Comparison of ENCODE assay signal across 11 mouse cellular contexts in the genomic region with DNA sequence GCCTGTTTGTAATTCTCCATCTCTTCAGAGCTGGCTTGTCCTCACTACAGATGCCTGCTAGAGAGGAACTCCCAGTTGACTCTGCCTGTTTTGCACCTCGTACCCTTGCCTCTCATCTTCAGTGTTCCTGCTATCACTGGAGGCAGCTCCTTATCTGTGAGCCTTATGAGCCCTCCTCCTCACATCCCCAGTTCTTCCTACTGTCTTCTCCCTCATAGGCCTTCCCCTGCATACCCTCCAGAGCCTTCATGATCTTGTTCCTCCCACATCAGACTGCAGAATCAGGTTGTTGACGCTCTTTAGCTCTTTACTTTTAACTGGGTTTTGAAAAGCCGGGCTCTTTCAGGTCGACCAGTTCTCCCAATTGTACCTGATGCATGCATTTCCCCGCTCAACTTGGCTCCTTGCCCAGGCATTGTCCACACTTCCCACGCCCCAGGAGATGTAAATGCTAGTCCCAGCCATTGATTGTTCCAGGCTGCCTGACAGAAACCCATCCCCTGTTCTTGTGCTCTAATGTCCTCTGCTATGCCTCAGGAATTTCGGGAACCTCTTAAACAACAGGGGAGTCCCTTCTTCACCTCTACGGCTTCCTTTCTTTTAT. TPM values are rescaled to one million over a fixed set of nuclear protein-coding genes. Genes with fewer than 3 reads are reported as not detected.
DNase-seq lines count a peak whose midpoint lies in the region; ATAC-seq and TF ChIP-seq lines count a peak whose summit lies in the region.
"Had no signal": no experiment of that assay in that cellular context is flagged by ENCODE, and none has a peak within 500 bp of the region (broad histone marks: within the 10 kb centered on the region; RNA-seq: fewer than 3 reads in every experiment).

No protein-coding gene starts in this region.

- TF ChIP-seq CTCF in intestine, postnatal 0 days (IDR thresholded peaks at IDR 0.05; ENCODE audit: low read depth), result no peak

- H3K4me3 ChIP-seq in intestine, embryonic 16.5 days (ENCODE audit: low read length), result no peak overlapping the region
- no peak overlapping the region for H3K4me3 ChIP-seq in intestine, postnatal 0 days (ENCODE audit: low read depth, low read length)
- H3K4me3 ChIP-seq in heart, embryonic 13.5 days, result no peak overlapping the region
- no peak overlapping the region for H3K4me3 ChIP-seq in liver, embryonic 13.5 days (replicated peaks)
- H3K4me3 ChIP-seq in limb, embryonic 10.5 days, result no peak overlapping the region
- H3K4me3 ChIP-seq: forebrain, embryonic 10.5 days had no signal

- H3K4me2 ChIP-seq in intestine, embryonic 16.5 days (ENCODE audit: low read depth, low read length), result no peak overlapping the region
- H3K4me2 ChIP-seq in intestine, postnatal 0 days (replicated peaks; ENCODE audit: low read depth), result no peak overlapping the region
- H3K4me2 ChIP-seq in heart, embryonic 13.5 days, result no peak overlapping the region
- H3K4me2 ChIP-seq in liver, embryonic 13.5 days, result peak overlapping the region; percentile 13; the same call in 1 of the 2 replicates

- H3K9me3 ChIP-seq in intestine, embryonic 16.5 days (ENCODE audit: control insufficient read depth, low read length), result no peaks in the 10 kb centered on the region
- H3K9me3 ChIP-seq in intestine, postnatal 0 days (ENCODE audit: control insufficient read depth), result no peaks in the 10 kb centered on the region
- no peaks in the 10 kb centered on the region for H3K9me3 ChIP-seq in heart, embryonic 13.5 days
- H3K9me3 ChIP-seq in liver, embryonic 13.5 days (replicated peaks), result no peaks in the 10 kb centered on the region
- H3K9me3 ChIP-seq in limb, embryonic 10.5 days (replicated peaks), result no peaks in the 10 kb centered on the region

- ATAC-seq in intestine, embryonic 16.5 days, result 0 out of 2 replicates have a peak, but pooled peaks have one; percentile 28
- no peak for ATAC-seq in intestine, postnatal 0 days
- ATAC-seq in heart, embryonic 13.5 days (ENCODE audit: extremely low read depth, insufficient number of reproducible peaks, low FRiP score, low TSS enrichment), result no peak
- ATAC-seq in liver, embryonic 13.5 days (ENCODE audit: low read depth), result peak; percentile 79
- ATAC-seq: inflammation-experienced regulatory T-cells, adult 6 months had no signal

- H3K4me1 ChIP-seq in intestine, embryonic 16.5 days (ENCODE audit: control insufficient read depth, insufficient read depth, low read length), result no peaks in the 10 kb centered on the region
- H3K4me1 ChIP-seq in intestine, postnatal 0 days (replicated peaks; ENCODE audit: control insufficient read depth, insufficient read depth, low read length), result no peaks in the 10 kb centered on the region
- H3K4me1 ChIP-seq in heart, embryonic 13.5 days, result peaks cover 48% of the 10 kb centered on the region
- H3K4me1 ChIP-seq in liver, embryonic 13.5 days (replicated peaks), result peaks cover 88% of the 10 kb centered on the region
- H3K4me1 ChIP-seq in limb, embryonic 10.5 days, result peaks cover 12% of the 10 kb centered on the region

- no peak overlapping the region for H3K27ac ChIP-seq in intestine, embryonic 16.5 days (ENCODE audit: low read length)
- H3K27ac ChIP-seq in intestine, postnatal 0 days (ENCODE audit: low read depth, low read length), result no peak overlapping the region
- peak overlapping the region; percentile 45 for H3K27ac ChIP-seq in heart, embryonic 13.5 days (replicated peaks)
- H3K27ac ChIP-seq in liver, embryonic 13.5 days, result peak overlapping the region; percentile 66
- no peak overlapping the region for H3K27ac ChIP-seq in limb, embryonic 10.5 days
- H3K27ac ChIP-seq: forebrain, embryonic 10.5 days had no signal

- no peaks in the 10 kb centered on the region for H3K27me3 ChIP-seq in intestine, embryonic 16.5 days (replicated peaks; ENCODE audit: control insufficient read depth, insufficient read depth, low read length)
- no peaks in the 10 kb centered on the region for H3K27me3 ChIP-seq in intestine, postnatal 0 days (replicated peaks; ENCODE audit: control insufficient read depth, insufficient read depth, low read length)
- H3K27me3 ChIP-seq in heart, embryonic 13.5 days (replicated peaks), result no peaks in the 10 kb centered on the region
- H3K27me3 ChIP-seq in liver, embryonic 13.5 days, result no peaks in the 10 kb centered on the region
- no peaks in the 10 kb centered on the region for H3K27me3 ChIP-seq in limb, embryonic 10.5 days (ENCODE audit: low read depth, poor library complexity, severe bottlenecking)

- 79% methylated on average over 8 of the region's 8 CpGs for WGBS in intestine, embryonic 16.5 days
- 67% methylated on average over 8 of the region's 8 CpGs for whole genome bisulfite sequencing in intestine, postnatal 0 days
- WGBS in heart, embryonic 13.5 days, result 35% methylated on average over 8 of the region's 8 CpGs
- 57% methylated on average over 8 of the region's 8 CpGs for WGBS in liver, embryonic 13.5 days (ENCODE audit: insufficient replicate concordance)
- 91% methylated on average over 8 of the region's 8 CpGs for WGBS in limb, embryonic 10.5 days

- no peaks in the 10 kb centered on the region for H3K36me3 ChIP-seq in intestine, embryonic 16.5 days (ENCODE audit: control insufficient read depth, insufficient read depth, low read length)
- H3K36me3 ChIP-seq in intestine, postnatal 0 days (ENCODE audit: control insufficient read depth, insufficient read depth), result no peaks in the 10 kb centered on the region
- peaks cover 7% of the 10 kb centered on the region; the same call in 1 of the 2 replicates for H3K36me3 ChIP-seq in heart, embryonic 13.5 days
- no peaks in the 10 kb centered on the region for H3K36me3 ChIP-seq in liver, embryonic 13.5 days
- peaks cover 11% of the 10 kb centered on the region; the same call in 1 of the 2 replicates for H3K36me3 ChIP-seq in limb, embryonic 10.5 days

- peak; percentile 35 for DNase-seq in MN1 (ENCODE audit: low spot score)
- no peak for DNase-seq in liver, embryonic 13.5 days
- no peak for DNase-seq in spleen, adult 18-20 months
- DNase-seq in frontal cortex, postnatal 14 days (ENCODE audit: low spot score in 2 of 2), result no peak
- DNase-seq in limb, embryonic 10.5 days (ENCODE audit: low spot score), result no peak
- DNase-seq: left cerebral cortex, postnatal 4 days had no signal

- H3K9ac ChIP-seq in intestine, embryonic 16.5 days (ENCODE audit: low read depth, low read length), result no peak overlapping the region
- H3K9ac ChIP-seq in intestine, postnatal 0 days (ENCODE audit: low read depth, low read length), result no peak overlapping the region
- H3K9ac ChIP-seq in heart, embryonic 13.5 days, result no peak overlapping the region
- no peak overlapping the region for H3K9ac ChIP-seq in liver, embryonic 13.5 days

RNA-seq across cellular contexts. Expression of a gene that starts 56.2 kb away (rescaled TPM):
- 8.2 and 10.6 TPM in 2 replicates for polyA plus RNA-seq in intestine, embryonic 16.5 days (2015; fragmentation: Nextera tagmentation; extraction: Ambion mirVana)
- polyA plus RNA-seq in intestine, postnatal 0 days (2015; fragmentation: Nextera tagmentation; extraction: Ambion mirVana), result 4.9 and 5.9 TPM in 2 replicates
- polyA plus RNA-seq in heart, embryonic 13.5 days (2015; fragmentation: Nextera tagmentation; extraction: Ambion mirVana), result 6.1 and 6.8 TPM in 2 replicates
- 2.5 and 2.9 TPM in 2 replicates for polyA plus RNA-seq in liver, embryonic 13.5 days (2015; fragmentation: Nextera tagmentation; extraction: Ambion mirVana)
- polyA plus RNA-seq in limb, embryonic 10.5 days (2016; fragmentation: Nextera tagmentation; extraction: Ambion mirVana), result 10.0 and 12.9 TPM in 2 replicates

Comparison
In these comparisons a context has a peak if more than half of its experiments do, and no peak if none do; other contexts are left out.
1. ATAC-seq: peak in intestine, embryonic 16.5 days (single experiment) and liver, embryonic 13.5 days (single experiment); none in intestine, postnatal 0 days (single experiment) and heart, embryonic 13.5 days (single experiment).
2. H3K27ac ChIP-seq: peak in heart, embryonic 13.5 days (single experiment) and liver, embryonic 13.5 days (single experiment); none in intestine, embryonic 16.5 days (single experiment), intestine, postnatal 0 days (single experiment) and limb, embryonic 10.5 days (single experiment).